Mouse (Mus musculus): ENCODE measurements around the gene Nt5c1a.

- TF ChIP-seq CTCF (IDR thresholded peaks at IDR 0.05; ENCODE audit: control insufficient read depth, insufficient read depth, insufficient replicate concordance, low read depth, low read length) = no peak
- no peak for TF ChIP-seq POLR2A (IDR thresholded peaks at IDR 0.05; ENCODE audit: control insufficient read depth, low read depth, low read length)
These were observed 27.9 kb downstream of the Nt5c1a start for GRCm38 (mm10) chr4:123229166-123229565.

All from testis, adult 2 months (tissue).